Mouse (Mus musculus) inflammation-experienced regulatory T-cells, adult 6 months (primary cell): ENCODE measurements around the gene Gm42372. TPM values are rescaled to one million over a fixed set of nuclear protein-coding genes. Genes with fewer than 3 reads are reported as not detected.

Source experiments
- polyA plus RNA-seq, 3 experiments: library from polyadenylated mRNA; unstranded; fragments of 100-300 nt; shearing (Covaris generic); gene quantifications; one replicate each; pipeline ENCODE4 v1.2.1; 2017

Gene Gm42372
- polyA plus RNA-seq, 3 experiments from 2014 or later = 3.7 to 5.7 (median 5.2) TPM

Other genes with a start within 250 kb of the Gm42372 start
- gene Ap2s1, start 244.7 kb upstream of the Gm42372 start, polyA plus RNA-seq = 100 to 1,000 TPM in 1 of 3 experiments, 10 to 100 TPM in 2; 62.5 to 127 (median 72.4) TPM
- 100 to 1,000 TPM; 134 to 155 (median 155) TPM for gene Slc1a5, start 201.7 kb upstream of the Gm42372 start, polyA plus RNA-seq
- 10 to 100 TPM; 16.1 to 24.1 (median 19.7) TPM for gene Strn4, start 167.2 kb upstream of the Gm42372 start, polyA plus RNA-seq
- 1 to 10 TPM; 5.7 to 9.6 (median 8.9) TPM for gene Fkrp, start 166.4 kb upstream of the Gm42372 start, polyA plus RNA-seq
- gene Prkd2, start 140.2 kb upstream of the Gm42372 start, polyA plus RNA-seq = 10 to 100 TPM; 38.3 to 51.4 (median 47.1) TPM
- gene Dact3, start 107.8 kb upstream of the Gm42372 start, polyA plus RNA-seq = not detected
- not detected for gene Gng8, start 91.3 kb upstream of the Gm42372 start, polyA plus RNA-seq
- 1 to 10 TPM; 4.3 to 8.2 (median 7.1) TPM for gene Ptgir, start 76.6 kb upstream of the Gm42372 start, polyA plus RNA-seq
- 100 to 1,000 TPM in 2 of 3 experiments, 10 to 100 TPM in 1; 51.8 to 255 (median 105) TPM for gene Calm3, start 59.0 kb upstream of the Gm42372 start, polyA plus RNA-seq
- gene Pnmal2, start 38.4 kb upstream of the Gm42372 start, polyA plus RNA-seq = not detected
- not detected for gene Pnmal1, start 23.4 kb upstream of the Gm42372 start, polyA plus RNA-seq
- under 1 TPM in 2 of 3 experiments, not detected in 1; 0.09 to 0.15 TPM for gene Ccdc8, start 9.6 kb downstream of the Gm42372 start, polyA plus RNA-seq
- gene Ppp5c, start 44.8 kb downstream of the Gm42372 start, polyA plus RNA-seq = 10 to 100 TPM; 55.1 to 67.1 (median 62.0) TPM
- under 1 TPM in 2 of 3 experiments, not detected in 1; 0.42 to 0.47 TPM for gene Hif3a, start 79.3 kb downstream of the Gm42372 start, polyA plus RNA-seq
- 1 to 10 TPM in 2 of 3 experiments, not detected in 1; 1.2 to 1.5 TPM for gene Psg16, start 91.0 kb downstream of the Gm42372 start, polyA plus RNA-seq
- gene Ceacam3, start 167.2 kb downstream of the Gm42372 start, polyA plus RNA-seq = under 1 TPM in 1 of 3 experiments, not detected in 2; 0.11 TPM
- gene Psg29, start 220.4 kb downstream of the Gm42372 start, polyA plus RNA-seq = not detected